Mouse (Mus musculus) thymus, adult 2 months (tissue): Measurements from ENCODE around the gene Ppfia4.

Experiments used
- CTCF ChIP-seq: fragments of 200-500 bp; IDR thresholded peaks from 2 replicates; pipeline ENCODE4 v1.5.1; 2012; ENCODE audit warnings: mild to moderate bottlenecking, control low read depth, low read length, moderate library complexity, borderline replicate concordance; ENCODE audit not compliant: control insufficient read depth, poor library complexity, insufficient read depth; ENCODE audit errors: extremely low read depth
- POLR2A ChIP-seq: fragments of 200-500 bp; IDR thresholded peaks from 2 replicates; pipeline ENCODE4 v1.6.1; 2012; ENCODE audit warnings: mild to moderate bottlenecking, low read length, control low read depth, moderate library complexity; ENCODE audit not compliant: control insufficient read depth, poor library complexity, insufficient read depth; ENCODE audit errors: extremely low read depth

DNA sequence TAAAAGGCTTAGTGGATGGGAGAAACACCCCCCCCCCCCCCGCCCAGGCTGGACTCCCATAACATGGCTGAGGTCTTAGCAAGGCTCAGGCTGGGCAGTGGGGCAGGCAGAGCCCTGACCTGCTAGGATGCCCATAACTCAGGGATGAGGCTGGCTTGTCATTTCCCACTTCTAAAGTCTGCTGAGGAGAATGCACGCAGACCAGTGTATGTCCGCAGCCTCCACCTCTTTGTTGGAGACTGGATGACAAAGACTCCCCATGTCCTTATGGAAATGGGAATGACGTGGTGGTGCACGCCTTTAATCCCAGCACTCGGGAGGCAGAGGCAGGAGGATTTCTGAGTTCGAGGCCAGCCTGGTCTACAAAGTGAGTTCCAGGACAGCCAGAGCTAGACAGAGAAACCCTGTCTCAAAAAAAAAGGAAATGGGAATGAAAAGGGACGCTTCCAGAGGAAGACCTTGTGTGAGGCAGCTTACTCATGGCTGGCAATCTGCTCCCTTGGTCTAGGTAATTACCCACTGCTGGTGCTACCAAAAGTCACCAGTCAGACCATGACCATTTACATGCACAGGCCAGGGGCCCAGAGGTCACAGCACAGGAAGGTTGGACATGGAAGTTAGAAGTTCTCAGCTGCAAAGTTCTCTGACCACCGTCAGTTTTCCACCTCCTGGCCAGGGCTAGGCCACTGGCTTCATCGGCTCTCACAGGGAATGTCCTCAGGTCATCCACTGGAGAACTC, 813 bp upstream of the Ppfia4 start:
- TF ChIP-seq POLR2A (no peak), CTCF (no peak)
